Mouse (Mus musculus): ENCODE results near the gene Klhl29. TPM values are rescaled to one million over a fixed set of nuclear protein-coding genes. Genes with fewer than 3 reads are reported as not detected.

Gene Klhl29
- polyA plus RNA-seq, 1 experiment: 6.1 TPM

DNA sequence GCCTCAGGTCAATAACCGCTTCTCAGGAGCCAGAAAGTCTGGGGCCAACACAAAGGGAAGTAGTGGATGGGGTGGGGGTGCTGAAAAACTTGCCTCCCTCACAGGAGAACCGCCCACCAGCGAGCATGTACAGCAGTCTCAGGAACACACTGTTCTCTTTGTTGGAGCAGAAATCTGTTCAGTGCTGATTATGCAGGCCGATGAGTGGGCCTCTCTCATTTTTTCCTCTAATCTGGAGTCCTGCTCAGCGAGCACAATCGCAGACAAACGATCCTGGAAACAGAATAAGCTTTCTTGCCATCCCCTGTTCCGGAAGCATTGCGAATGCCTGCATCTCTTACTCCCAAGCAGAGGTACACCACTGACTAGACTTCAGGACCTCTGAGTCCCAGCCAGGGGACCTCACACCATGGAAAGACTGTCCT is 107.3 kb downstream of the Klhl29 start:
- H3K27ac ChIP-seq (ENCODE audit: insufficient read depth, low read length): no peak overlapping the region
- H3K4me1 ChIP-seq (ENCODE audit: control insufficient read depth, insufficient read depth, low read length): no peaks in the 10 kb centered on the region
- TF ChIP-seq POLR2A (IDR thresholded peaks at IDR 0.05; ENCODE audit: low read depth, low read length) (no peak), CTCF (IDR thresholded peaks at IDR 0.05; ENCODE audit: borderline replicate concordance, insufficient read depth, low read length) (no peak)
- H3K4me3 ChIP-seq (ENCODE audit: insufficient read depth, low read length): no peak overlapping the region

DNA sequence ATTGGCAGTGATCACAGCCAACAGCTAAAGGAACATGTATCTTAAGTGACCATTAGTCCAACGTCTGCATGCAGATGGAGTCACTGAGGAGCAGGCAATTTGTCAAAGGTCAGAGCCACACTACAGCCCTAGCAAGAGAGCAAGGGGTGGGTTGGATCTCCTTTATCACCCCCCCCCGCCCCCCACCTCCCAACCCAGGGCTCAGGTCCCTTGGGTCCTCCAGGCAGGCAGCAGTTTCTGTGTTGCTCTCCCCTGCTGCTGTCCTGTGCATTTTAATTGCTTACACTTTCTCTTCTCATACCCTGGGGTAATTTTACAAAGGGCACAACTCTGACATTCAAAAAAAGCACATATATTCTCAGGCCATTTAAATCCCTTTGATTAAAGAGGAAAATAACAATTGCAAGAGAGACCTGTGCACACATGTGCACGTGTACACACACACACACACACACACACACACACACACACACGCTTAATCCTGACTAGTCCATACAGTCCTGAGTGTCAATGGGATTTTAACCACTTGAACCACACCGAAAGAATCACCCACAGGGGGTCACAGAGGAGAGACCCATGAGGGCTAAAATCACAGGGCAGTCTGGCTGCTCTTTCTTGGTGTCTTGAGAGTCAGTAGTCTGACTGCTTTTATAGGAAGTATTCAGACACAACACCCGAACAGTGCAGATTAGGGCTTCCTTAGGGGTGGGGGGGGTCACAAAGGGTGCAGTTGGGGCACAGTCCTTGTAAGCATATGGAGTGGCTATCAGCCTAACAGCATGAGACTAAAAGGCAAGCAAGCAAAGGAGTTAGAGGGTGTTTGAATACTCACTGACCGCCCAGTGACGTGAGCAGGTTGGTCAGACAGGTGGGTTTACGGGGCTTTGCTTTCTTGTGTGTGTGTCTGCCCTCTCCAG is 108.0 kb downstream of the Klhl29 start:
- no peaks in the 10 kb centered on the region for H3K4me1 ChIP-seq (ENCODE audit: control insufficient read depth, insufficient read depth, low read length)
- no peak overlapping the region for H3K27ac ChIP-seq (ENCODE audit: insufficient read depth, low read length)
- TF ChIP-seq POLR2A (IDR thresholded peaks at IDR 0.05; ENCODE audit: low read depth, low read length) (no peak), CTCF (IDR thresholded peaks at IDR 0.05; ENCODE audit: borderline replicate concordance, insufficient read depth, low read length) (no peak)
- no peak overlapping the region for H3K4me3 ChIP-seq (ENCODE audit: insufficient read depth, low read length)

DNA sequence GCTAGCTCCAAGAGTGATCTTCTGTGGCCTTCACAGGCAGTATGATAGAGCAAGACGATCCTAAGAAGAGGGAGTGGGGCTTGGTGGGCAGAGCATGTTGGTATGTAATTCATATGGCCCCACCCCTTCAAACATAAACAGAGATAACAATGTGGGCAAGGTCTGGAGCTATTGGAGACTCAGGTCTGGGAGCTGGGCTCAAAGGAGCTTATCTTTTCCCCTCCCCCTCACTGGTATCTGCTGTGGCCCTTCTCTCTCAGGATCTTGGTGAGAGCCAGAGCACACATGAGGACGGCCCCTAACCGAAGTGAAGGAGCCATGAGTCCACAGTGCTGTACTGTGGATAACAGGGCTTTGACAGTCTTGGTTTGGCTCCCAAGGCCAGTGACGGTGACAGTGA is 108.7 kb downstream of the Klhl29 start:
- Histone ChIP-seq H3K27ac (ENCODE audit: insufficient read depth, low read length) (no peak overlapping the region), H3K4me3 (ENCODE audit: insufficient read depth, low read length) (no peak overlapping the region), H3K4me1 (ENCODE audit: control insufficient read depth, insufficient read depth, low read length) (no peaks in the 10 kb centered on the region)
- TF ChIP-seq CTCF (IDR thresholded peaks at IDR 0.05; ENCODE audit: borderline replicate concordance, insufficient read depth, low read length): no peak

DNA sequence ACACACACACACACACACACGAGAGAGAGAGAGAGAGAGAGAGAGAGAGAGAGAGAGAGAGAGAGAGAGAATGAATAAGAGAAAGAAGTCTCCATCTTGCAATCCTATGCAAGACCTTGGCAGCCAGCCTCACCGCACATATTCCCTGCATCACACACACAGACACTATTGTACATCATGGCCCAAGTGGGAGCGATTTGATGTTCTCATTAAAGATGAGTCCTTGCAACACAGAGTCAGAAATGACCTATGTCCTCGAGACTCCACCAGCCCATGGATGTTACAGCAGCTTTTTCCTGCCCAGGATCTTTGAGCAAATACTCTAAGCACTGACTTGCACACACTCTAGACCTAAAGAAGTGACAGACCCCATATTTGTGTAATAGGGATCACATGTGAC is 114.0 kb downstream of the Klhl29 start:
- H3K4me1 ChIP-seq (ENCODE audit: control insufficient read depth, insufficient read depth, low read length): no peaks in the 10 kb centered on the region
- no peak overlapping the region for H3K4me3 ChIP-seq (ENCODE audit: insufficient read depth, low read length)
- TF ChIP-seq POLR2A (IDR thresholded peaks at IDR 0.05; ENCODE audit: low read depth, low read length) (no peak), CTCF (IDR thresholded peaks at IDR 0.05; ENCODE audit: borderline replicate concordance, insufficient read depth, low read length) (no peak)
- 0 out of 2 replicates have a peak overlapping the region, but pooled peaks have one; percentile 30 for H3K27ac ChIP-seq (ENCODE audit: insufficient read depth, low read length)

DNA sequence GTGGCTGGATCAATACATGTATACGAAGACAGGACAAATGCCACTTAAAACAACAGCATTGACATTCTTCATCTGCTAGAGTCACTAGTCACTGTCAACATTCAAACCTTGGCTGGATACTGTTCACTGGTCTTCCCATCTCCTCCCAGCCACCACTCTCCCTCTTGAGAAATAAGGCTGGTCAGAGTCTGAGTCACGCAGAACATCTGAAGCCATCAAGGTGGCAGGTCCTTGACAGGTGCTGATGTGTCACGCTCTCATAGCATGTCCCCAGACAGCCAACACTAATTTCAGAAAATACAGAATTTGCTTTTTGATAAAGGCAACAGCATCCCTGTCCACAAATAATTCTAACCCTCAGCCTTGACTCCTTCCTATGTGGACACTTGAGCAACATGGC is 116.7 kb downstream of the Klhl29 start:
- TF ChIP-seq POLR2A (IDR thresholded peaks at IDR 0.05; ENCODE audit: low read depth, low read length) (no peak), CTCF (IDR thresholded peaks at IDR 0.05; ENCODE audit: borderline replicate concordance, insufficient read depth, low read length) (no peak)
- Histone ChIP-seq H3K4me1 (ENCODE audit: control insufficient read depth, insufficient read depth, low read length) (no peaks in the 10 kb centered on the region), H3K4me3 (ENCODE audit: insufficient read depth, low read length) (no peak overlapping the region), H3K27ac (ENCODE audit: insufficient read depth, low read length) (no peak overlapping the region)

DNA sequence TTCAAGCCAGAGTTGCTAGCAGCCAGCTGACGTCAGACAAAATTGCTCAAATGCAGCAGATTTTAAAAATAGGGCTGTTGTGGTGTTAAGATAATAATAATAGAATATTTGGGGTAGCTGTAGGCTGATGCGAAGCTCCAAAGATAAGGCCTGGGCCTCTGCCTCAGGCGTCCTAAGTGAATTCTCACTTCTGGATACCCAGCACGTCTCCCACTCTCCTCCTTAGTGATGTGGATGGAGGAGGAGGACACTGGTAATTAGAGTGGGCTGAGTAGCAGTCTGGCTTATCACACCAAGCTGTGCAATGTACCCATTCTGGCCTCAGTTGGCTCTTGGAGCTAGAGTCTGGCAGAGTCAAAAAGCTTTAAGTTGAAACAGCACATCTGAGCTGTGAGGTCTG is 118.3 kb downstream of the Klhl29 start:
- TF ChIP-seq POLR2A (IDR thresholded peaks at IDR 0.05; ENCODE audit: low read depth, low read length) (no peak), CTCF (IDR thresholded peaks at IDR 0.05; ENCODE audit: borderline replicate concordance, insufficient read depth, low read length) (no peak)
- H3K4me3 ChIP-seq (ENCODE audit: insufficient read depth, low read length): no peak overlapping the region
- H3K27ac ChIP-seq (ENCODE audit: insufficient read depth, low read length): no peak overlapping the region
- H3K4me1 ChIP-seq (ENCODE audit: control insufficient read depth, insufficient read depth, low read length): no peaks in the 10 kb centered on the region

DNA sequence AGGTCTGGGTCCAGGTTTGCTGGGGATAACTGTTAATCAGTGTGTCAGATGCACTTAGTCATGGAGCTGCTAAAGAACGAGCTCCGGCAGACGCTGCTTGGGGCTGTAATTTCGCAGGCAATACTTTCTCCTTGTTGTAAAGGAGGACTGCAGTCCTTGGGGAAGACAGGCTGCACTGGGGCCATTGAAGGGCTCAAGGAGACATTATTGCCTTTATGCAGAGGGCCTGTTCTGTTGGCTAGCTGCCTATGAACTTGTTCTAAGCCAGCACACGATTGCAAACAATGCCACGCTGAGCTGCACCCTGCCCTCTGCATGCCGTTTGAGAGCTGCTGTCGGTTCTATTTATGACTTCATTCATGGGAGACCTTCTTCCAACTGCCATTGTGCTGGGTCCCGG is 120.4 kb downstream of the Klhl29 start:
- no peak overlapping the region for H3K27ac ChIP-seq (ENCODE audit: insufficient read depth, low read length)
- peaks cover 2% of the 10 kb centered on the region; the same call in 1 of the 2 replicates for H3K4me1 ChIP-seq (ENCODE audit: control insufficient read depth, insufficient read depth, low read length)
- TF ChIP-seq CTCF (IDR thresholded peaks at IDR 0.05; ENCODE audit: borderline replicate concordance, insufficient read depth, low read length): no peak
- TF ChIP-seq POLR2A (IDR thresholded peaks at IDR 0.05; ENCODE audit: low read depth, low read length): no peak
- H3K4me3 ChIP-seq (ENCODE audit: insufficient read depth, low read length): no peak overlapping the region

DNA sequence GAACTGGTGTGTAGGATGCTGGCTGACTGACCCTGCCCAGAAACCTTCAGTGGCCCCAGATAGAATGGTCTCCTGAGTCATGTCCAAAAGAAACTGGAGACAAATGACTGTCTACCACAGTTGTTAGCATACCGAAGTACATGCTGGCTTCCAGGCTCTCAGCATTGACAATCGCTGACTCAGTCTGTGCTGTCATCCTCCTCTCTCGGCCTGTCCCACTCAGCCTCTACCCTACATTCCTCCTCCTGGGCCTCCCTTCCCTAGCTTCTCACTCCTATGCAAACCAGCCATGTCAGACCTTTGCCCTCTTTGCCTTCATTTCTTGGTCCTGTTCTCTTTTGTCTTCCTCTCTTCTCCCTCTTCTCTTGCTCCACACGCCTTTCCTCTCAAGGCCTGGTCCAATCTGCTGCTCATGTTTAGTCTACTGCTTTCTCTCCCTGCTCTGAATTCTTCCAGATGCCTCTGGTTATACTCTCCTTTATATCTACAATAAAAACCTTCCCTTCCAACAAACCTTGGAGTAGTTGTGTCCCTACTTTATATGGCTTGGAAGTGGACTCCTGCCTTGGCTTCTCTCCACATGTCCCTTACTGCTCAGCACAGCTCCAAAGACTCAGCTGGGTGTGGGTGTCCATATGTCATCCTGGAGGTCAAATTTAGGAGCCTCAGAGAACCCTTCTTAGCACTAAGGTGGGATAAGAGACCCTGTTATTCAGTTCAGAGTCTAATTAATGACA is 121.1 kb downstream of the Klhl29 start:
- H3K4me3 ChIP-seq (ENCODE audit: insufficient read depth, low read length): no peak overlapping the region
- TF ChIP-seq POLR2A (IDR thresholded peaks at IDR 0.05; ENCODE audit: low read depth, low read length) (no peak), CTCF (IDR thresholded peaks at IDR 0.05; ENCODE audit: borderline replicate concordance, insufficient read depth, low read length) (no peak)
- peaks cover 4% of the 10 kb centered on the region; the same call in 1 of the 2 replicates for H3K4me1 ChIP-seq (ENCODE audit: control insufficient read depth, insufficient read depth, low read length)
- H3K27ac ChIP-seq (ENCODE audit: insufficient read depth, low read length): peak overlapping the region; percentile 49

DNA sequence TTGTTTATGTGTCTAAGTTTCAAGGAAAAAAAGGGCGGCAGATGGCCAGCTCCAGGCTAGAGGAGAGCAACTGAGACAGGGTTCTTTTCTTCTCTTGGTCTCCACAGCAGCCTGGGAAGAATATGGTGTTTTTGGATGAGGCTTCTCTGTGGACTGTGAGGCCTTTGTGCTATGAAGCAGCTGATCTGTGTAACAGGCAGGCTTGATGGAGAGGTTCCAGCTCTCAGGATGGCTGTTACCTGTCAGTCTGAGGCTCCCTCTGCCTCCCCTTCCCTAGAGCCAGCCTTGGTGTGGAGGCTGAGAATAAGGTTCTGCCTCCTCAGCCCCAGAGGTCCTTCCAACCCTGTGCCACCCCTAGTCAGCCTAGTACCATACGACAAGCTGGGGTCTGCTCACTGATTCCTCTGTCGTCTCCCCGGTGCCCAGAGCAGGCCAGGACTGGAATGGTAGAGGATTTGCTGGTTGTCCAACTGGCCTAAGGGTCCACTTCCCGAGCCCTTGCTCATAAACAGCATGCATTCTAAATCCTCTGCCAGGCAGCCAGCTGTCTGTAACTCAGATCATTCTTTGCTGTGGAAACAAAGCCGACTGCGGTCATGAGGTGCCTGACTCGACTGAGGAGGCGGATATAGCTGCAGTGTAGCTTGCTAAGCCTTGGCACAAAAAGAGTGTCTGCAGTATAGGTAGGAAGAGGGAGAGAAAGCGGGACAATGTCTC is 122.0 kb downstream of the Klhl29 start:
- TF ChIP-seq POLR2A (IDR thresholded peaks at IDR 0.05; ENCODE audit: low read depth, low read length) (no peak), CTCF (IDR thresholded peaks at IDR 0.05; ENCODE audit: borderline replicate concordance, insufficient read depth, low read length) (no peak)
- Histone ChIP-seq H3K4me3 (ENCODE audit: insufficient read depth, low read length) (no peak overlapping the region), H3K4me1 (ENCODE audit: control insufficient read depth, insufficient read depth, low read length) (peaks cover 4% of the 10 kb centered on the region; the same call in 1 of the 2 replicates), H3K27ac (ENCODE audit: insufficient read depth, low read length) (peak overlapping the region; percentile 49)
